Mouse (Mus musculus) MEL (cell line): ENCODE measurements around the gene Kcnn3.

Source experiments
- CTCF ChIP-seq, 3 experiments: IDR thresholded peaks in 2 of 3; conservative IDR thresholded peaks in 1 of 3; 2 replicates each; pipeline ENCODE4 v1.5.1; 2011 to 2012; ENCODE audit warnings: low read length in 3 of 3, low read depth in 2 of 3, mild to moderate bottlenecking in 2 of 3, improper control_type of control experiment in 1 of 3, inconsistent platforms in 1 of 3, mixed read lengths in 1 of 3, moderate library complexity in 1 of 3; ENCODE audit not compliant: control insufficient read depth in 1 of 3, insufficient read depth in 1 of 3, poor library complexity in 1 of 3, severe bottlenecking in 1 of 3
- EP300 ChIP-seq, 2 experiments: IDR thresholded peaks; 2 replicates each; pipeline ENCODE4 v1.6.1; 2011; ENCODE audit warnings: improper control_type of control experiment in 2 of 2, low read length in 2 of 2, low read depth in 1 of 2, mild to moderate bottlenecking in 1 of 2
- GATA1 ChIP-seq: IDR thresholded peaks from 2 replicates; pipeline ENCODE4 v1.6.1; 2011; ENCODE audit warnings: low read depth, low read length, improper control_type of control experiment
- MYC ChIP-seq: IDR thresholded peaks from 2 replicates; pipeline ENCODE4 v1.6.1; 2011; ENCODE audit warnings: low read depth, mild to moderate bottlenecking, low read length, improper control_type of control experiment, moderate library complexity
- TAL1 ChIP-seq: IDR thresholded peaks from 2 replicates; pipeline ENCODE4 v1.6.1; 2012; ENCODE audit warnings: mild to moderate bottlenecking, inconsistent platforms, low read length, moderate library complexity, mixed read lengths
- UBTF ChIP-seq: IDR thresholded peaks from 2 replicates; pipeline ENCODE4 v1.6.1; 2012; ENCODE audit warnings: low read depth, mild to moderate bottlenecking, inconsistent platforms, low read length, improper control_type of control experiment, moderate library complexity, borderline replicate concordance; ENCODE audit not compliant: insufficient read depth
- USF1 ChIP-seq: IDR thresholded peaks from 2 replicates; pipeline ENCODE4 v1.6.1; 2014; ENCODE audit warnings: low read depth, mild to moderate bottlenecking, inconsistent platforms, low read length, improper control_type of control experiment, moderate library complexity

DNA sequence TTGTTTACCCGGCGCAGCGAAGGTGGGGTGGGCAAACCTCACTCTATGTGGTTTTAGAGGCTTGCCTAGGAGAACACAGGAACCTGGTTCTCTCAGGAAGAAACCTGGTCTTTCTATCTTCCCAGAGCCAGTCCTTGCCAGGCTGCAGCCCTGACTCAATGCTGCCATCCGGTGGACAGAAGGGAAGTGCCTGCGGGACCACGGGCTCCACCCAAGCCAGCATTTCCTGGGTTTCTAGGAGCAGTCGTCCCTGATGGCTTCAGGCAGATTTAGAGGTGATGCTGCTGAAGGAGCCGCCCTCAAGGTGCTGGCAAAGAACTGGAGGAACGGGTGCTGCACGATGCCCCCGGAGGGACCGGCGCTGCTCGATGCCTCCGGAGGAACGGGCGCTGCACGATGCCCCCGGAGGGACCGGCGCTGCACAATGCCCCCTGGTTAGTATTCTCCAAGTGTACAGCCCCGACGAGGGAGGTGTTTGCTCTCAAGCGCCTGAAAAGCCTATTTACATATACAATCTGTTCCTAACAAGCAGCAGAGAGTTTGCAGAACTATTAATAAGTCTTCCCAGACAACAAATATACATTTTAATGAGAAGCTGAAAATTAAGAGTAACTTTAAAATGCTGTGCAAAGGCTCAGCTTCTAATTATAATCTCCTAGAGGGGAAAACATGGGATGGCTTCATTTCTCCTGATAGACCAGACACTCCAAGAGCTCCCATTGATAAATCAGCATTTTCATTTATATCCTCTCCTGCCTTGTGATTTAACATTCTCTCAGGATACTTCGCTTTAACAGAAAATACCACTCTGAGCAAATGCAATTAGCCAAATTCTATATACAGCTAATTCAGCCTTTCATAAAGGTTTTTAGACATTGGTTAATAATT is 169.0 kb downstream of the Kcnn3 start:
- TF ChIP-seq EP300 (IDR thresholded peaks at IDR 0.05; ENCODE audit: low read depth in 1 of 2, low read length in 2 of 2), result no peak
- no peak for TF ChIP-seq MYC
- no peak for TF ChIP-seq GATA1
- no peak for TF ChIP-seq USF1
- peak; percentile 97 to 99 (median 98) for TF ChIP-seq CTCF (IDR thresholded peaks at IDR 0.05 in 2 of 3, conservative IDR thresholded peaks at IDR 0.05 in 1 of 3; ENCODE audit: control insufficient read depth in 1 of 3, insufficient read depth in 1 of 3, low read depth in 2 of 3, low read length in 3 of 3, poor library complexity in 1 of 3, severe bottlenecking in 1 of 3)
- TF ChIP-seq TAL1, result no peak
- no peak for TF ChIP-seq UBTF
